Comparison of ENCODE assay signal across 25 mouse cellular contexts in the genomic region with DNA sequence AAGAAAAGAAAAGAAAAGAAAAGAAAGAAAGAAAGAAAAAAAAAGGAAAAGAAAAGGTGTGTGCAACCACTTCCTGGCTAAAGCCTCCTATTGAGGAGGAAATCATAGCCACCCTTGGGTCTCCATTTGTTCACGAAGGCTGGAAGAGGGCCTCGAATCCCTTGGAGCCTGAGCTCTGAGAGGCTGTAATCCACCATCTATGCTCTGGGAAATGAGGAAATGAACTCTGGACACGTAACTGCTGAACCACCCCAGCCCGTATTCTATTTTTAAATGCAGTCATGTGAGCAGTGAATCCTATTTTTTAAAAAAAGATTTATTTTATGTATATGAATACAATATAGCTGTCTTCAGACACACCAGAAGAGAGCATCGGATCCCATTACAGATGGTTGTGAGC.
"Had no signal": no experiment of that assay in that cellular context is flagged by ENCODE, and none has a peak within 500 bp of the region (broad histone marks: within the 10 kb centered on the region; RNA-seq: fewer than 3 reads in every experiment).

No protein-coding gene starts in this region.

- DNase-seq: gastrocnemius, adult 2 months; gastrocnemius, postnatal 10 days; gastrocnemius, postnatal 36 days; heart, adult 2 months; heart, postnatal 10 days; heart, postnatal 4 days; kidney, adult 18-20 months; kidney, adult 8-10 months; kidney, postnatal 10 days; kidney, postnatal 25 days; kidney, postnatal 4 days; liver; liver, embryonic 13.5 days had no signal

- H3K4me1 ChIP-seq: heart, embryonic 10.5 days; hindbrain, embryonic 10.5 days; hindbrain, embryonic 12.5 days had no signal

- ATAC-seq: hindbrain, embryonic 16.5 days; inflammation-experienced regulatory T-cells, adult 6 months; intestine, postnatal 0 days had no signal

- H3K27ac ChIP-seq: gastrocnemius, adult 2 months; heart, adult 2 months; heart, embryonic 10.5 days; hindbrain, embryonic 10.5 days; hindbrain, embryonic 12.5 days; hindbrain, embryonic 14.5 days; layer of hippocampus, adult 2 months; left cerebral cortex, adult 2 months; limb, embryonic 10.5 days; limb, embryonic 12.5 days; liver, embryonic 13.5 days had no signal

- H3K36me3 ChIP-seq: hindbrain, embryonic 10.5 days; hindbrain, embryonic 12.5 days; limb, embryonic 10.5 days; liver, embryonic 13.5 days had no signal

- H3K4me3 ChIP-seq: gastrocnemius, adult 2 months; heart, adult 2 months; heart, embryonic 10.5 days; heart, embryonic 12.5 days; hindbrain, embryonic 10.5 days; hindbrain, embryonic 12.5 days; layer of hippocampus, adult 2 months; left cerebral cortex, adult 2 months; limb, embryonic 10.5 days; limb, embryonic 12.5 days; liver, embryonic 13.5 days had no signal
